ENCODE assay signal across 17 mouse cellular contexts in the genomic region with DNA sequence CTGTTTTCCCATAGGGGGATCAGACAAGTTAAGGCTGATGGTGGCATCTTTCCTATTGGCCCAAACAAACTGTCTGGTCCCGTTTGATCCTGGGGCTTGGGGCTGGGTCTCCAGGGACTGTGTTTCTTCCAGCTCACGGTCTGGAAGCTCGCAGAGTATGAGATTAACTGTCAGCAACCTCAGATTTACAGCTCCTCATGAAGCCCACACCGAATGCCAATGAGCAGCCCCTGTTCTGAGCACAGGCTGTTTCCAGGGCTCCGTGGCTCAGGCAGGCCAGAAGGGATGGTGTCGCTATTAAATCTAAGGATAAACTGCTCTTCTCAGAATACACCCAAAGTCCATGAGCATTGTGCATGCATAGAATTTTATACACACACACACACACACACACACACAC. TPM values are rescaled to one million over a fixed set of nuclear protein-coding genes. Genes with fewer than 3 reads are reported as not detected.
DNase-seq lines count a peak whose midpoint lies in the region; ATAC-seq and TF ChIP-seq lines count a peak whose summit lies in the region.
"Had no signal": no experiment of that assay in that cellular context is flagged by ENCODE, and none has a peak within 500 bp of the region (broad histone marks: within the 10 kb centered on the region; RNA-seq: fewer than 3 reads in every experiment).

No protein-coding gene starts in this region.

- H3K4me1 ChIP-seq in forebrain, embryonic 10.5 days: peaks cover 56% of the 10 kb centered on the region
- H3K4me1 ChIP-seq in forebrain, postnatal 0 days (ENCODE audit: insufficient read depth): peaks cover 16% of the 10 kb centered on the region
- H3K4me1 ChIP-seq in hindbrain, postnatal 0 days (ENCODE audit: insufficient read depth, low read length): peaks cover 35% of the 10 kb centered on the region
- H3K4me1 ChIP-seq in neural tube, embryonic 11.5 days (ENCODE audit: control insufficient read depth, insufficient read depth, low read length): peaks cover 51% of the 10 kb centered on the region

- TF ChIP-seq CTCF in forebrain, postnatal 0 days (IDR thresholded peaks at IDR 0.05; ENCODE audit: low read depth): no peak
- TF ChIP-seq CTCF in hindbrain, postnatal 0 days (IDR thresholded peaks at IDR 0.05; ENCODE audit: low read depth): no peak

- ATAC-seq in forebrain, postnatal 0 days: no peak
- ATAC-seq in hindbrain, postnatal 0 days: no peak
- ATAC-seq in neural tube, embryonic 11.5 days (ENCODE audit: insufficient read depth, low FRiP score, low TSS enrichment): peak; percentile 75
- ATAC-seq: Patski had no signal

- no peak for DNase-seq in forebrain, embryonic 10.5 days (ENCODE audit: extremely low spot score, low spot score)
- no peak for DNase-seq in forebrain, postnatal 0 days
- peak; percentile 50 for DNase-seq in embryo, embryonic 11 days
- DNase-seq in hindbrain, postnatal 0 days (ENCODE audit: low spot score): peak; percentile 59
- DNase-seq in neural tube, embryonic 11.5 days (ENCODE audit: low spot score): peak; percentile 65
- no peak for DNase-seq in adipocyte (ENCODE audit: low spot score)
- no peak for DNase-seq in spleen, postnatal 10 days (ENCODE audit: low spot score in 2 of 2)
- DNase-seq in thymus, postnatal 25 days: no peak
- DNase-seq: heart, postnatal 36 days; kidney, adult 11 months; kidney, postnatal 10 days; layer of hippocampus, adult 9-11 months; liver; lung, adult 18-20 months; lung, postnatal 36 days had no signal

- no peak overlapping the region for H3K4me2 ChIP-seq in forebrain, postnatal 0 days (ENCODE audit: low read depth)
- H3K4me2 ChIP-seq in hindbrain, postnatal 0 days (ENCODE audit: low read depth, low read length): no peak overlapping the region
- H3K4me2 ChIP-seq in neural tube, embryonic 11.5 days (ENCODE audit: low read depth): no peak overlapping the region
- H3K4me2 ChIP-seq: heart, embryonic 12.5 days had no signal

- WGBS in forebrain, embryonic 10.5 days: 53% methylated on average over 6 of the region's 6 CpGs
- 43% methylated on average over 6 of the region's 6 CpGs for WGBS in forebrain, postnatal 0 days
- WGBS in hindbrain, postnatal 0 days: 19% methylated on average over 6 of the region's 6 CpGs
- WGBS in neural tube, embryonic 11.5 days: 15% methylated on average over 6 of the region's 6 CpGs

- no peaks in the 10 kb centered on the region for H3K36me3 ChIP-seq in forebrain, embryonic 10.5 days (replicated peaks)
- H3K36me3 ChIP-seq in forebrain, postnatal 0 days (ENCODE audit: insufficient read depth): no peaks in the 10 kb centered on the region
- H3K36me3 ChIP-seq in hindbrain, postnatal 0 days (ENCODE audit: insufficient read depth, low read length): no peaks in the 10 kb centered on the region
- no peaks in the 10 kb centered on the region for H3K36me3 ChIP-seq in neural tube, embryonic 11.5 days (ENCODE audit: control insufficient read depth, insufficient read depth, low read length)
- H3K36me3 ChIP-seq: heart, embryonic 12.5 days had no signal

- no peaks in the 10 kb centered on the region for H3K9me3 ChIP-seq in forebrain, embryonic 10.5 days
- no peaks in the 10 kb centered on the region for H3K9me3 ChIP-seq in forebrain, postnatal 0 days (ENCODE audit: low read length)
- H3K9me3 ChIP-seq in hindbrain, postnatal 0 days (ENCODE audit: low read length): no peaks in the 10 kb centered on the region
- no peaks in the 10 kb centered on the region for H3K9me3 ChIP-seq in neural tube, embryonic 11.5 days (ENCODE audit: control insufficient read depth, low read length)
- H3K9me3 ChIP-seq: heart, embryonic 12.5 days had no signal

- H3K9ac ChIP-seq in forebrain, postnatal 0 days: no peak overlapping the region
- H3K9ac ChIP-seq in hindbrain, postnatal 0 days (replicated peaks; ENCODE audit: low read length): no peak overlapping the region
- H3K9ac ChIP-seq in neural tube, embryonic 11.5 days (ENCODE audit: low read length): no peak overlapping the region
- H3K9ac ChIP-seq: heart, embryonic 12.5 days had no signal

- H3K27me3 ChIP-seq in forebrain, embryonic 10.5 days (ENCODE audit: poor library complexity, severe bottlenecking): peaks cover 8% of the 10 kb centered on the region
- no peaks in the 10 kb centered on the region for H3K27me3 ChIP-seq in forebrain, postnatal 0 days (ENCODE audit: insufficient read depth, low read length)
- no peaks in the 10 kb centered on the region for H3K27me3 ChIP-seq in hindbrain, postnatal 0 days (ENCODE audit: insufficient read depth, low read length)
- H3K27me3 ChIP-seq in neural tube, embryonic 11.5 days (ENCODE audit: control insufficient read depth, insufficient read depth, low read length): no peaks in the 10 kb centered on the region

- H3K27ac ChIP-seq in forebrain, embryonic 10.5 days: peak overlapping the region; percentile 65; the same call in 1 of the 2 replicates
- H3K27ac ChIP-seq in forebrain, postnatal 0 days (ENCODE audit: low read depth, low read length): no peak overlapping the region
- no peak overlapping the region for H3K27ac ChIP-seq in hindbrain, postnatal 0 days
- H3K27ac ChIP-seq in neural tube, embryonic 11.5 days (ENCODE audit: low read depth, low read length): peak overlapping the region; percentile 77

- H3K4me3 ChIP-seq in forebrain, embryonic 10.5 days: no peak overlapping the region
- H3K4me3 ChIP-seq in forebrain, postnatal 0 days (ENCODE audit: low read depth, low read length): no peak overlapping the region
- H3K4me3 ChIP-seq in hindbrain, postnatal 0 days (ENCODE audit: low read length): no peak overlapping the region
- no peak overlapping the region for H3K4me3 ChIP-seq in neural tube, embryonic 11.5 days (ENCODE audit: low read depth, low read length)
- H3K4me3 ChIP-seq: heart, embryonic 12.5 days had no signal

RNA-seq across cellular contexts. Expression of a gene that starts 11.6 kb away (rescaled TPM):
- polyA plus RNA-seq in forebrain, embryonic 10.5 days (2016; fragmentation: Nextera tagmentation; extraction: Ambion mirVana): 72.5 and 76.5 TPM in 2 replicates
- 121 and 125 TPM in 2 replicates for total RNA-seq in forebrain, postnatal 0 days (2014; rRNA removed)
- 112 and 142 TPM in 2 replicates for polyA plus RNA-seq in forebrain, postnatal 0 days (2015; fragmentation: Nextera tagmentation; extraction: Ambion mirVana)
- total RNA-seq in hindbrain, postnatal 0 days (2014; rRNA removed): 170 and 187 TPM in 2 replicates
- polyA plus RNA-seq in hindbrain, postnatal 0 days (2015; fragmentation: Nextera tagmentation; extraction: Ambion mirVana): 157 and 161 TPM in 2 replicates
- polyA plus RNA-seq in neural tube, embryonic 11.5 days (2014; fragmentation: Nextera tagmentation; extraction: Ambion mirVana): 295 and 318 TPM in 2 replicates
- polyA plus RNA-seq: Patski had no signal

Comparison
In these comparisons a context has a peak if more than half of its experiments do, and no peak if none do; other contexts are left out.
1. H3K27ac ChIP-seq: peak in forebrain, embryonic 10.5 days (single experiment) and neural tube, embryonic 11.5 days (single experiment); none in forebrain, postnatal 0 days (single experiment) and hindbrain, postnatal 0 days (single experiment).
2. DNase-seq: peak in embryo, embryonic 11 days (single experiment), hindbrain, postnatal 0 days (single experiment) and neural tube, embryonic 11.5 days (single experiment); none in forebrain, embryonic 10.5 days (single experiment), forebrain, postnatal 0 days (single experiment), adipocyte (single experiment), spleen, postnatal 10 days (0 of 2) and thymus, postnatal 25 days (single experiment).